Mouse (Mus musculus) E14TG2a.4 (cell line): Measurements from ENCODE around the gene Plcb3.

Experiments used
- H3K27me3 ChIP-seq: 2 replicates; pipeline ENCODE4 v1.6.1; 2014; ENCODE audit warnings: low read length, control low read depth; ENCODE audit not compliant: insufficient read depth
- H3K36me3 ChIP-seq: 2 replicates; pipeline ENCODE4 v1.6.1; 2014; ENCODE audit warnings: low read length, control low read depth; ENCODE audit not compliant: insufficient read depth
- H3K4me1 ChIP-seq: replicated peaks from 2 replicates; pipeline ENCODE4 v1.6.1; 2014; ENCODE audit warnings: low read depth, low read length, control low read depth
- H3K4me3 ChIP-seq: replicated peaks from 2 replicates; pipeline ENCODE4 v1.5.1; 2014; ENCODE audit warnings: mild to moderate bottlenecking, low read length
- H3K9me3 ChIP-seq: 2 replicates; pipeline ENCODE4 v1.6.1; 2014; ENCODE audit warnings: low read length, control low read depth
- CTCF ChIP-seq: conservative IDR thresholded peaks from 2 replicates; pipeline ENCODE4 v1.5.1; 2014; ENCODE audit warnings: low read length
- NANOG ChIP-seq: IDR thresholded peaks from 2 replicates; pipeline ENCODE4 v1.6.1; 2014; ENCODE audit warnings: borderline replicate concordance, low read length, mixed read lengths
- POU5F1 ChIP-seq: IDR thresholded peaks from 2 replicates; pipeline ENCODE4 v1.6.1; 2014; ENCODE audit warnings: low read length, borderline replicate concordance

Plcb3 gene

DNA sequence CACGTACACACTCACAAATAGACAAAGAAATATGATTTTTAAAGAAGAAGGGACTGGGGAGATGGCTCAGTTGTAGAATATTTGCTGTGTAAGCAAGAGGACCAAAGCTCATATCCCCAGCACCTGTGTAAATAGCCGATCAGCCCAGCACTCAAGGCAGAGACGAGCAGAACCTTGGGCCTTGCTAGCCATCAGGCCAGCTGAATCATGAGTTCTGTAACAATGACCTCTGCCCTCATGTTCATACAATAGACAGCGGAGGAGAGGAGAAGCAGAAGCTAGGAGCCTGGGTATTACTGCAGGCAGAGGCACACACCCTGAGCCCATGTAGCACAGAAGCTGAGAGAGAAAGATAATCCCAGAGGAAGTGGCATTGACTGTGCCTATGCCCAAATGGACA, 36.2 kb upstream of the Plcb3 start:
- Histone ChIP-seq H3K27me3 (no peaks in the 10 kb centered on the region), H3K9me3 (peaks cover 4% of the 10 kb centered on the region), H3K36me3 (peaks cover 18% of the 10 kb centered on the region), H3K4me1 (peaks cover 13% of the 10 kb centered on the region), H3K4me3 (no peak overlapping the region)
- TF ChIP-seq CTCF = no peak

DNA sequence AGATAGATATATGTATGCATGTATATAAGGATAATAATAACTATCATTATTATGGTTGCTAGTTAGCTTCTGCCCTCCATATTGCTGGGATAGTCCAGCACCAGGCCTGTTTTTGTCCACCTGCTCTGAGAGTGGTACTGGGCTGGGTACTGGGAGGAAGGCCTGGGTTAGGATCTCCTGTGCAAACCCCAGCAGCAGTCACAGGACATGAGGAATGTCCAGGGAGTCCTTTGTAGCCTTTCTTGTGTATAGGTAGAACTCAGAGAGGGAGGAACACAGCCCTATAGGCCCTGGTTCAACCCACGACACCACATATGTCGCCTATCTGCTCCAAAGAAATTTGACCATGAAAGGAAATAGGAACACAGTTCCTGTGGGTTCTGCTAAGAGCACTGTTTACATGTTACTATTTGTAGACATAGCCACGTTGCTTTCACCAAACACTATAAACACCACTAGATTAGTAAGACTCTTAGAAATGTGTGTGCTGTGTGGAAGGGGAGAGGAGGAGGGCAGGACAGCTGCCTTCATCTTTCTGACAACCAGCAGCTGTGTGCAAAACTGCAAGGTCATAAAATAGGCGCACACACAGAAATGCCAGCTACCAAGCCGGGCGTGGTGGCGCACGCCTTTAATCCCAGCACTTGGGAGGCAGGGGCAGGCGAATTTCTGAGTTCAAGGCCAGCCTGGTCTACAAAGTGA, 30.8 kb upstream of the Plcb3 start:
- H3K4me3 ChIP-seq = no peak overlapping the region
- TF ChIP-seq CTCF (no peak), POU5F1 (no peak), NANOG (no peak)
- H3K9me3 ChIP-seq = no peaks in the 10 kb centered on the region
- H3K27me3 ChIP-seq = no peaks in the 10 kb centered on the region
- H3K36me3 ChIP-seq = no peaks in the 10 kb centered on the region
- H3K4me1 ChIP-seq = peaks cover 21% of the 10 kb centered on the region

- Histone ChIP-seq H3K9me3 (peaks cover 19% of the 10 kb centered on the region), H3K36me3 (peaks cover 31% of the 10 kb centered on the region), H3K4me1 (peaks cover 56% of the 10 kb centered on the region), H3K4me3 (peak overlapping the region; percentile 3; the same call in 1 of the 2 replicates), H3K27me3 (no peaks in the 10 kb centered on the region)
- no peak for TF ChIP-seq CTCF
- no peak for TF ChIP-seq POU5F1
- no peak for TF ChIP-seq NANOG
Measured at GRCm38 (mm10) chr19:6999360-7000063, 23.2 kb upstream of the Plcb3 start.

GRCm38 (mm10) chr19:6997721-6998290, 21.5 kb upstream of the Plcb3 start:
- Histone ChIP-seq H3K27me3 (no peaks in the 10 kb centered on the region), H3K4me1 (peaks cover 59% of the 10 kb centered on the region), H3K4me3 (no peak overlapping the region), H3K9me3 (peaks cover 19% of the 10 kb centered on the region), H3K36me3 (peaks cover 31% of the 10 kb centered on the region)
- no peak for TF ChIP-seq POU5F1
- TF ChIP-seq CTCF = no peak
- TF ChIP-seq NANOG = no peak

DNA sequence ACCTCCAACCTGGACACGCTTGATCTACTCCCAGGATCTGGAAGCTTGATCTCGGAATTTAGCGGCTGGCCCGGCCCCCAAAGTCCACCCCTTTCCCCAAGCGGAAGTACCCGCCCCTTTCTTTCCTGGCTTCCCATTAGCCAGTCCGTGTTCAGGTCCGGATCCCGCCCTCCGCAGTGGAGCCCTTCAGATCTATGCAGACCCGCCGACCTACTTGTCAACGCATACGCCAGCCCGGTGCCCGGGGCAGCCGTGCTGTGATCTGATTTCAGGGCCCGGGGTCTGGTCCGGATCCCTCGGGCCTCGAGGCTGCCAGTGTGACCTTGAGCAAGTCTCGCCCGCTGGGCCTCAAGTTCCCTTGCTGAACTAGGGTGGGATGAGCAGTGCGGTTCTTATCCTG, 19.7 kb upstream of the Plcb3 start, which contains the start of the genes Nudt22 and Trpt1:
TSS of gene Nudt22 (minus strand) at position 112 of the 400 bp plus-strand sequence.
TSS of gene Trpt1 (plus strand) at position 126 of the 400 bp plus-strand sequence.
- Histone ChIP-seq H3K9me3 (peaks cover 19% of the 10 kb centered on the region), H3K4me3 (peak within 1 kb of the TSS; percentile 84), H3K27me3 (no peaks in the 10 kb centered on the region), H3K4me1 (peaks cover 66% of the 10 kb centered on the region), H3K36me3 (peaks cover 28% of the 10 kb centered on the region)
- TF ChIP-seq POU5F1 (no peak), NANOG (no peak), CTCF (no peak)

DNA sequence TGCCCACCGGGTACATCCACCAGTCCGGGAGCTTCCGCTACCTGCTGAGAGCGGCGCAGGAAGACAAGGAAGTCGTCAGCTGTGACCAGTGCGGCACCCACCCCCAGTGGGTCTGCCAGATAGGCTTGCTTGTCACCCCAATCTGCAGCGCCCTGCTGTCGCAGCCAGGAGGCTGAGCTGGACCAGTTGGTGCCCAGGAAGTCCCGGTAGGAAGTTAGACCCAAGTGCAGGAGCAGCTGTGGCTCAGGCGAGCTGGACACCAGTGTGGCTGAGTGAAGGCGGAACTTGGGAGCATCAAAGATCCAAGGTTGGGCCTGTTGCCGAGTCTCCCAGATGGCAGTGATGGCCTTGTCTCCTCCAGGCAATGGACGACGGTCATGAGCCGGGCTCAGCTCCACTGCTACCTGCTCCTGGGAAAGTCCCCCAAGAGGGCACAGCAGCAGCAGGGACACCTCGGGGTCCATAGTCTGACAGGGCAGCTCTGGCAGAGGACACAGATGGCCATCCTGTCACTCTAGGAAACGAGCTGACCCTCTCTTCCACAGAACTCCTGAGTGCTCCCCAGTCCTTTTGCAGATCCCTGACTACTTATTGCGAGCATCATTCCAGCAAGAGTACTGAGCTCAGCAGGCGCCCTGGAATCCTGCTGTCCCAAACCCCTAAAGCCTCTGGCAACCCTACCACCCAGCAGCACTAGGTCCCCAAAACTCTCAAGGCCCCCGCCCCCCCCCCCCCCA, 19.2 kb upstream of the Plcb3 start:
- no peaks in the 10 kb centered on the region for H3K27me3 ChIP-seq
- TF ChIP-seq NANOG (no peak), POU5F1 (no peak), CTCF (no peak)
- H3K4me3 ChIP-seq = peak overlapping the region; percentile 84
- peaks cover 19% of the 10 kb centered on the region for H3K9me3 ChIP-seq
- H3K4me1 ChIP-seq = peaks cover 72% of the 10 kb centered on the region
- peaks cover 27% of the 10 kb centered on the region for H3K36me3 ChIP-seq

DNA sequence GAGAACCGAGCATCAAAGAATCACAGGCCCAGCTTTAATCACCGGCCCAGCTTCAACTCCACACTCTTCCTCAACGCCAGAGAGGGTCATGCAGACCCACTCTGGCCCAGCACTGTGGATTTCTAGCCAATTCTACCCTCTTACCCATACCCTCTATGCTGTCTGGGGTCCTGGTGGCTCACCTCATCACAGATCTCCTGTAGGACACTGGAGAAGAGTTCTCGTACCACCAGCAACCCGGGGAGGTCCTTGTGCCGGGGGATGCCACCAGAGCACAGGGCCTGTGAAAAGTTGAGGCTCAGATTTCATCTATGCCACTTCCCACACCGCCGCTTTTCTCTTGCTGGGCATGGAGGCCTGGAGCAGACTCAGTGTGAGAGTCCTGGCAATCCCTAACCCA, 18.2 kb upstream of the Plcb3 start:
- Histone ChIP-seq H3K4me1 (peaks cover 80% of the 10 kb centered on the region), H3K4me3 (peak overlapping the region; percentile 84; the same call in 1 of the 2 replicates), H3K36me3 (peaks cover 20% of the 10 kb centered on the region), H3K27me3 (no peaks in the 10 kb centered on the region), H3K9me3 (peaks cover 12% of the 10 kb centered on the region)
- no peak for TF ChIP-seq POU5F1
- TF ChIP-seq NANOG = no peak
- no peak for TF ChIP-seq CTCF

DNA sequence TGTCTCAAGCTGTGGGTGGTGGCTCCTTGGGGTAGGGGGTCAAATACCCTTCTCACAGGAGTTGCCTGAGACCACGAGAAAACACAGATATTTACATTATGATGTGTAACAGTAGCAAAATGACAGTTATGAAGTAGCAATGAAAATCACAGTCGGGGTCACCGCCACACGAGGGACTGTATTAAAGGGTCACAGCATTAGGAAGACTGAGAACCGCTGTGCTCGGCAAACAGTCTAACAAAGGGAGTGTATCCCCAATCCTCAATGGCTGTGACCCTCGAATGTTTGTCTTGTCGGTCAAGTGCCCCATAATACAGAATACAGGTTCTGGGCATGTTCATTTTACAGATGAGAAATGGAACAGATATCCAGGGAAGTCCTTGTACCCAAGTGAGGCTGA, 17.7 kb upstream of the Plcb3 start:
- H3K4me3 ChIP-seq = no peak overlapping the region
- peaks cover 85% of the 10 kb centered on the region for H3K4me1 ChIP-seq
- H3K36me3 ChIP-seq = peaks cover 20% of the 10 kb centered on the region
- TF ChIP-seq NANOG (no peak), CTCF (no peak), POU5F1 (no peak)
- H3K27me3 ChIP-seq = no peaks in the 10 kb centered on the region
- H3K9me3 ChIP-seq = peaks cover 7% of the 10 kb centered on the region
